Mouse (Mus musculus) adrenal gland, postnatal 14 days (tissue): ENCODE measurements around the gene Nr1h2. TPM values are rescaled to one million over a fixed set of nuclear protein-coding genes. Genes with fewer than 3 reads are reported as not detected.
A peak's percentile ranks its signal among the peaks of the same experiment; 100 is the strongest.

Source experiments
- DNase-seq: peaks from one replicate; pipeline ENCODE4 v3.0.0; 2021; ENCODE audit warnings: mixed read lengths
- total RNA-seq: library from RNA; stranded (reverse); gene quantifications from 2 replicates; pipeline ENCODE4 v1.2.3, GENCODE M21; 2021

The Nr1h2 gene
- total RNA-seq, 1 experiment from 2014 or later = 114 TPM

- no peak for DNase-seq
These were observed 31.9 kb upstream of the Nr1h2 start for GRCm38 (mm10) chr7:44585606-44586005.

GRCm38 (mm10) chr7:44584921-44585320, 31.2 kb upstream of the Nr1h2 start:
- DNase-seq = no peak

GRCm38 (mm10) chr7:44584265-44584804, 30.6 kb upstream of the Nr1h2 start:
- no peak for DNase-seq

- DNase-seq = no peak
These were observed 29.4 kb upstream of the Nr1h2 start for GRCm38 (mm10) chr7:44583146-44583545.

GRCm38 (mm10) chr7:44582709-44583108, 29.0 kb upstream of the Nr1h2 start:
- no peak for DNase-seq

- DNase-seq = no peak
These were observed 27.9 kb upstream of the Nr1h2 start for GRCm38 (mm10) chr7:44581637-44582036.

- no peak for DNase-seq
These were observed 22.6 kb upstream of the Nr1h2 start for GRCm38 (mm10) chr7:44576333-44576844.

GRCm38 (mm10) chr7:44572956-44573484, 19.3 kb upstream of the Nr1h2 start:
- DNase-seq = no peak

- peak; percentile 37 for DNase-seq
These were observed 18.5 kb upstream of the Nr1h2 start, which contains the start of gene Napsa for GRCm38 (mm10) chr7:44572213-44572701. Gene Napsa, plus strand, starts transcription at chr7:44572380.

- no peak for DNase-seq
These were observed 18.1 kb upstream of the Nr1h2 start for GRCm38 (mm10) chr7:44571811-44572210.

GRCm38 (mm10) chr7:44570989-44571388, 17.2 kb upstream of the Nr1h2 start:
- peak; percentile 42 for DNase-seq

- DNase-seq = no peak
These were observed 15.1 kb upstream of the Nr1h2 start for GRCm38 (mm10) chr7:44568803-44569202.

GRCm38 (mm10) chr7:44565414-44565813, 11.7 kb upstream of the Nr1h2 start:
- DNase-seq = no peak

GRCm38 (mm10) chr7:44564486-44564885, 10.7 kb upstream of the Nr1h2 start:
- DNase-seq = no peak

- no peak for DNase-seq
These were observed 9.5 kb upstream of the Nr1h2 start for GRCm38 (mm10) chr7:44563284-44563683.

GRCm38 (mm10) chr7:44560435-44561400, 7.0 kb upstream of the Nr1h2 start:
- DNase-seq = peak; percentile 83

GRCm38 (mm10) chr7:44557629-44558028, 3.9 kb upstream of the Nr1h2 start:
- no peak for DNase-seq

GRCm38 (mm10) chr7:44553196-44553764, 471 bp downstream of the Nr1h2 start:
- peak; percentile 95 for DNase-seq

- no peak for DNase-seq
These were observed 1.4 kb downstream of the Nr1h2 start for GRCm38 (mm10) chr7:44552141-44552908.

- DNase-seq = no peak
These were observed 2.0 kb downstream of the Nr1h2 start for GRCm38 (mm10) chr7:44551731-44552130.

GRCm38 (mm10) chr7:44551301-44551700, 2.5 kb downstream of the Nr1h2 start:
- DNase-seq = no peak

GRCm38 (mm10) chr7:44550409-44550678, 3.4 kb downstream of the Nr1h2 start:
- DNase-seq = no peak
